Mouse (Mus musculus) A20 (cell line): ENCODE measurements around the gene Tctex1d2.
A peak's percentile ranks its signal among the peaks of the same experiment; 100 is the strongest.

Experiments
- DNase-seq: peaks from one replicate; pipeline ENCODE4 v3.0.0-alpha.2; 2011; ENCODE audit warnings: low read depth, low spot score

Gene Tctex1d2

GRCm38 (mm10) chr16:32468488-32468887 lies 49.0 kb downstream of the Tctex1d2 start:
- DNase-seq: peak; percentile 51

GRCm38 (mm10) chr16:32469404-32470105 lies 50.1 kb downstream of the Tctex1d2 start:
- no peak for DNase-seq

- no peak for DNase-seq
Observed at GRCm38 (mm10) chr16:32472276-32473015, 52.9 kb downstream of the Tctex1d2 start.

- no peak for DNase-seq
Observed at GRCm38 (mm10) chr16:32477315-32477714, 57.8 kb downstream of the Tctex1d2 start.
